Mouse (Mus musculus): ENCODE data around the gene Ttc4.

Ttc4 gene

GRCm38 (mm10) chr4:106678442-106679118 lies at the start of gene Ttc4:
Gene Ttc4 (minus strand): TSS chr4:106678944.
- DNase-seq (ENCODE audit: low spot score in 2 of 2): peak; percentile 84 to 90

- no peak for DNase-seq (ENCODE audit: low spot score in 2 of 2)
Measured at GRCm38 (mm10) chr4:106720631-106721030, 41.9 kb upstream of the Ttc4 start.

GRCm38 (mm10) chr4:106713622-106714021 lies 34.9 kb upstream of the Ttc4 start:
- no peak for DNase-seq (ENCODE audit: low spot score in 2 of 2)

GRCm38 (mm10) chr4:106708408-106708807 lies 29.7 kb upstream of the Ttc4 start:
- peak; percentile 48 to 71 for DNase-seq (ENCODE audit: low spot score in 2 of 2)

- no peak for DNase-seq (ENCODE audit: low spot score in 2 of 2)
Measured at GRCm38 (mm10) chr4:106707957-106708356, 29.2 kb upstream of the Ttc4 start.

- no peak for DNase-seq (ENCODE audit: low spot score in 2 of 2)
Measured at GRCm38 (mm10) chr4:106705096-106705665, 26.4 kb upstream of the Ttc4 start.

- no peak for DNase-seq (ENCODE audit: low spot score in 2 of 2)
Measured at GRCm38 (mm10) chr4:106704416-106704815, 25.7 kb upstream of the Ttc4 start.

GRCm38 (mm10) chr4:106703956-106704355 lies 25.2 kb upstream of the Ttc4 start:
- DNase-seq (ENCODE audit: low spot score in 2 of 2): no peak

GRCm38 (mm10) chr4:106700798-106701197 lies 22.1 kb upstream of the Ttc4 start:
- no peak for DNase-seq (ENCODE audit: low spot score in 2 of 2)

- no peak for DNase-seq (ENCODE audit: low spot score in 2 of 2)
Measured at GRCm38 (mm10) chr4:106699989-106700388, 21.2 kb upstream of the Ttc4 start.

GRCm38 (mm10) chr4:106693841-106694430 lies 15.2 kb upstream of the Ttc4 start:
- no peak for DNase-seq (ENCODE audit: low spot score in 2 of 2)

- DNase-seq (ENCODE audit: low spot score in 2 of 2): no peak
Measured at GRCm38 (mm10) chr4:106688636-106689296, 10.0 kb upstream of the Ttc4 start.

- no peak for DNase-seq (ENCODE audit: low spot score in 2 of 2)
Measured at GRCm38 (mm10) chr4:106680955-106681354, 2.2 kb upstream of the Ttc4 start.

GRCm38 (mm10) chr4:106679152-106679551 lies 408 bp upstream of the Ttc4 start:
- no peak for DNase-seq (ENCODE audit: low spot score in 2 of 2)

- DNase-seq (ENCODE audit: low spot score in 2 of 2): no peak
Measured at GRCm38 (mm10) chr4:106676749-106677148, 2.0 kb downstream of the Ttc4 start.

GRCm38 (mm10) chr4:106666546-106666945 lies 12.2 kb downstream of the Ttc4 start:
- DNase-seq (ENCODE audit: low spot score in 2 of 2): no peak

GRCm38 (mm10) chr4:106665673-106666072 lies 13.1 kb downstream of the Ttc4 start:
- DNase-seq (ENCODE audit: low spot score in 2 of 2): no peak

GRCm38 (mm10) chr4:106665269-106665668 lies 13.5 kb downstream of the Ttc4 start:
- DNase-seq (ENCODE audit: low spot score in 2 of 2): no peak

GRCm38 (mm10) chr4:106664697-106665096 lies 14.0 kb downstream of the Ttc4 start:
- DNase-seq (ENCODE audit: low spot score in 2 of 2): no peak

- no peak for DNase-seq (ENCODE audit: low spot score in 2 of 2)
Measured at GRCm38 (mm10) chr4:106663956-106664470, 14.7 kb downstream of the Ttc4 start.

- DNase-seq (ENCODE audit: low spot score in 2 of 2): no peak
Measured at GRCm38 (mm10) chr4:106655681-106656080, 23.1 kb downstream of the Ttc4 start.

GRCm38 (mm10) chr4:106653051-106653450 lies 25.7 kb downstream of the Ttc4 start:
- no peak for DNase-seq (ENCODE audit: low spot score in 2 of 2)
